In the genomic region with DNA sequence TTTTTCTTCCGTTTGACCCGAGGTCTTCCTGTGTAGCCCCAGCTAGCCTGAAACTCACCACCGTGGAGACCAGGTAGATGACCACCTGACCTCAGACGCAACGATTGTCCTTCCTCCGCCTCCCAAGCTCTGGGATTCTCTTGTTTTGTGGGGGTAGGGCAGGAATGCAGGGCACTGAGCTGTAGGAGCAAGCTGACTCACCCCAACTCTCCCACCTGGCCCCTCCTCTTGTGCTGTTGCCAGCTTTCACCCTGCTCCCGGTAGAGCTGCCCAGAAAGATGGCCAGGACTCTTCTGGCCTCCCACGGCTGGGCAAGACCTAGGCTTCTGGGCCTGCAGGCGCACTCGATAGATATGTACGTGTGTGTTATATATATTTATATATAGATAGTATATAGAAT, we compare ENCODE assay signal across 38 mouse cellular contexts. TPM values are rescaled to one million over a fixed set of nuclear protein-coding genes. Genes with fewer than 3 reads are reported as not detected.
DNase-seq lines count a peak whose midpoint lies in the region; ATAC-seq and TF ChIP-seq lines count a peak whose summit lies in the region.
"Had no signal": no experiment of that assay in that cellular context is flagged by ENCODE, and none has a peak within 500 bp of the region (broad histone marks: within the 10 kb centered on the region; RNA-seq: fewer than 3 reads in every experiment).

No protein-coding gene starts in this region.

- H3K79me2 ChIP-seq in heart, adult 2 months (replicated peaks; ENCODE audit: control insufficient read depth, insufficient read depth, low read length) = no peaks in the 10 kb centered on the region

- TF ChIP-seq POLR2A in heart, adult 2 months (IDR thresholded peaks at IDR 0.05; ENCODE audit: insufficient read depth, low read depth, low read length) = no peak

- no peak for TF ChIP-seq CTCF in heart, adult 2 months (IDR thresholded peaks at IDR 0.05)

- no peak for TF ChIP-seq EP300 in heart, adult 2 months (IDR thresholded peaks at IDR 0.05; ENCODE audit: insufficient read depth, low read depth, low read length)

- no peak overlapping the region for H3K4me3 ChIP-seq in heart, adult 2 months
- no peak overlapping the region for H3K4me3 ChIP-seq in heart, embryonic 11.5 days (ENCODE audit: low read depth, low read length)
- H3K4me3 ChIP-seq in embryonic facial prominence, embryonic 10.5 days = 0 out of 2 replicates have a peak overlapping the region, but pooled peaks have one; percentile 25
- H3K4me3 ChIP-seq: embryonic facial prominence, embryonic 15.5 days; forebrain, embryonic 13.5 days; heart, embryonic 15.5 days; hindbrain, embryonic 15.5 days; kidney, embryonic 15.5 days; layer of hippocampus, adult 2 months; limb, embryonic 15.5 days; liver, embryonic 13.5 days; megakaryocyte, embryonic 14.5 days had no signal

- ATAC-seq in heart, embryonic 11.5 days (replicated peaks; ENCODE audit: insufficient number of reproducible peaks, low FRiP score, low TSS enrichment) = no peak
- ATAC-seq: activated CD4-positive, CD25-positive, alpha-beta regulatory T cell, adult 4 months; forebrain, embryonic 13.5 days; inflammation-experienced regulatory T-cells, adult 6 months; lung, postnatal 0 days had no signal

- peaks cover 7% of the 10 kb centered on the region for H3K4me1 ChIP-seq in heart, adult 2 months (ENCODE audit: control insufficient read depth, insufficient read depth, low read length)
- H3K4me1 ChIP-seq in heart, embryonic 11.5 days (ENCODE audit: control insufficient read depth, insufficient read depth, low read length) = peaks cover 33% of the 10 kb centered on the region
- peaks cover 77% of the 10 kb centered on the region for H3K4me1 ChIP-seq in embryonic facial prominence, embryonic 10.5 days

- WGBS in heart, adult 2 months = 69% methylated on average over 11 of the region's 11 CpGs
- 66% methylated on average over 11 of the region's 11 CpGs for WGBS in heart, embryonic 11.5 days (ENCODE audit: insufficient replicate concordance)
- 54% methylated on average over 11 of the region's 11 CpGs for WGBS in embryonic facial prominence, embryonic 10.5 days

- no peaks in the 10 kb centered on the region for H3K36me3 ChIP-seq in heart, adult 2 months (ENCODE audit: control insufficient read depth, insufficient read depth, low read length)
- H3K36me3 ChIP-seq in heart, embryonic 11.5 days (ENCODE audit: control insufficient read depth, insufficient read depth, low read length) = no peaks in the 10 kb centered on the region
- H3K36me3 ChIP-seq in embryonic facial prominence, embryonic 10.5 days (replicated peaks) = no peaks in the 10 kb centered on the region
- H3K36me3 ChIP-seq: embryonic facial prominence, embryonic 15.5 days; heart, embryonic 15.5 days; hindbrain, embryonic 15.5 days; kidney, embryonic 15.5 days; limb, embryonic 15.5 days; liver, embryonic 13.5 days had no signal

- peak overlapping the region; percentile 82 for H3K27ac ChIP-seq in heart, adult 2 months
- no peak overlapping the region for H3K27ac ChIP-seq in heart, embryonic 11.5 days (ENCODE audit: low read depth, low read length)
- peak overlapping the region; percentile 85 for H3K27ac ChIP-seq in embryonic facial prominence, embryonic 10.5 days (replicated peaks)
- H3K27ac ChIP-seq: forebrain, embryonic 13.5 days; hindbrain, embryonic 15.5 days; layer of hippocampus, adult 2 months; limb, embryonic 15.5 days had no signal

- DNase-seq in cerebellum, adult 9-11 months = peak; percentile 42
- DNase-seq in cerebellum, postnatal 4 days (ENCODE audit: low spot score in 2 of 2) = no peak
- peak in 1 of 2 experiments; percentile 19 for DNase-seq in heart, adult 2 months
- DNase-seq in 3T3-L1 (ENCODE audit: low read depth, low spot score) = peak; percentile 84
- DNase-seq in embryonic facial prominence, embryonic 10.5 days (ENCODE audit: low spot score) = no peak
- DNase-seq in layer of hippocampus, adult 8-10 months (ENCODE audit: low spot score in 2 of 2) = no peak
- DNase-seq: adrenal gland, postnatal 14 days; B cell, adult 2 months; cerebellum, adult 8-10 months; gastrocnemius, postnatal 36 days; heart, postnatal 36 days; kidney, adult 11 months; kidney, postnatal 36 days; left cerebral cortex, postnatal 4 days; liver, embryonic 13.5 days; lung, adult 18-20 months; midbrain, embryonic 14.5 days; retina, postnatal 1 day; right cerebral cortex, postnatal 14 days; thymus, postnatal 4 days had no signal

- no peaks in the 10 kb centered on the region for H3K27me3 ChIP-seq in heart, adult 2 months (ENCODE audit: control insufficient read depth, insufficient read depth, low read length)
- peaks cover 14% of the 10 kb centered on the region for H3K27me3 ChIP-seq in heart, embryonic 11.5 days (ENCODE audit: control insufficient read depth, insufficient read depth, low read length)
- H3K27me3 ChIP-seq in embryonic facial prominence, embryonic 10.5 days (replicated peaks; ENCODE audit: low read depth, poor library complexity, severe bottlenecking) = peaks cover 33% of the 10 kb centered on the region
- H3K27me3 ChIP-seq: embryonic facial prominence, embryonic 15.5 days had no signal

- H3K9ac ChIP-seq in heart, adult 2 months (ENCODE audit: low read depth, low read length) = no peak overlapping the region
- H3K9ac ChIP-seq in heart, embryonic 11.5 days (ENCODE audit: low read depth, low read length) = no peak overlapping the region
- H3K9ac ChIP-seq: embryonic facial prominence, embryonic 15.5 days; forebrain, embryonic 13.5 days; heart, embryonic 15.5 days; hindbrain, embryonic 15.5 days; kidney, embryonic 15.5 days; limb, embryonic 15.5 days; liver, embryonic 13.5 days had no signal

- no peaks in the 10 kb centered on the region for H3K9me3 ChIP-seq in heart, embryonic 11.5 days (replicated peaks; ENCODE audit: control insufficient read depth, low read length)
- no peaks in the 10 kb centered on the region for H3K9me3 ChIP-seq in embryonic facial prominence, embryonic 10.5 days
- H3K9me3 ChIP-seq: embryonic facial prominence, embryonic 15.5 days; forebrain, embryonic 13.5 days; heart, embryonic 15.5 days; hindbrain, embryonic 15.5 days; kidney, embryonic 15.5 days; limb, embryonic 15.5 days; liver, embryonic 13.5 days; megakaryocyte, embryonic 14.5 days had no signal

- intact Hi-C loops in heart, adult 2 months (cut with DNase I) = no loop called here

- no peak overlapping the region for H3K4me2 ChIP-seq in heart, embryonic 11.5 days
- H3K4me2 ChIP-seq: embryonic facial prominence, embryonic 15.5 days; forebrain, embryonic 13.5 days; heart, embryonic 15.5 days; hindbrain, embryonic 15.5 days; kidney, embryonic 15.5 days; limb, embryonic 15.5 days; liver, embryonic 13.5 days had no signal

RNA-seq across cellular contexts. Expression of a gene that starts 7.2 kb away (rescaled TPM):
- 1 to 10 TPM; 1.1 to 1.3 TPM for total RNA-seq in heart, adult 2 months (2021)
- polyA plus RNA-seq in heart, adult 2 months (2012; rRNA removed) = 0.76 and 1.1 TPM in 2 replicates
- polyA plus RNA-seq in heart, embryonic 11.5 days (2014; fragmentation: Nextera tagmentation; extraction: Ambion mirVana) = 0.35 and 0.92 TPM in 2 replicates
- 0.76 and 1.2 TPM in 2 replicates for polyA plus RNA-seq in embryonic facial prominence, embryonic 10.5 days (2016; fragmentation: Nextera tagmentation; extraction: Ambion mirVana)
- total RNA-seq in layer of hippocampus, adult 8-10 months (2022) = 1 to 10 TPM; 4.8 to 8.5 (median 5.8) TPM
- total RNA-seq: common myeloid progenitor, adult 5-6 weeks; monocyte, adult 5-6 weeks had no signal
- polyA plus RNA-seq: activated CD4-positive, CD25-positive, alpha-beta regulatory T cell, adult 4 months; inflammation-experienced regulatory T-cells, adult 6 months had no signal

RNA-seq across cellular contexts. Expression of a gene that starts 8.0 kb away (rescaled TPM):
- 10 to 100 TPM; 42.5 to 50.3 TPM for total RNA-seq in heart, adult 2 months (2021)
- polyA plus RNA-seq in heart, adult 2 months (2012; rRNA removed) = 55.0 and 66.1 TPM in 2 replicates
- 1.1 and 1.2 TPM in 2 replicates for polyA plus RNA-seq in heart, embryonic 11.5 days (2014; fragmentation: Nextera tagmentation; extraction: Ambion mirVana)
- polyA plus RNA-seq in embryonic facial prominence, embryonic 10.5 days (2016; fragmentation: Nextera tagmentation; extraction: Ambion mirVana) = 5.0 and 5.7 TPM in 2 replicates
- 10 to 100 TPM; 57.2 to 76.1 (median 63.0) TPM for total RNA-seq in layer of hippocampus, adult 8-10 months (2022)
- total RNA-seq: common myeloid progenitor, adult 5-6 weeks; monocyte, adult 5-6 weeks had no signal
- polyA plus RNA-seq: activated CD4-positive, CD25-positive, alpha-beta regulatory T cell, adult 4 months had no signal

RNA-seq across cellular contexts. Expression of a gene that starts 19.3 kb away (rescaled TPM):
- total RNA-seq in heart, adult 2 months (2021) = 10 to 100 TPM; 10.8 to 11.2 TPM
- 19.2 and 22.3 TPM in 2 replicates for polyA plus RNA-seq in heart, adult 2 months (2012; rRNA removed)
- polyA plus RNA-seq in heart, embryonic 11.5 days (2014; fragmentation: Nextera tagmentation; extraction: Ambion mirVana) = 5.0 and 6.0 TPM in 2 replicates
- 5.5 and 6.1 TPM in 2 replicates for polyA plus RNA-seq in embryonic facial prominence, embryonic 10.5 days (2016; fragmentation: Nextera tagmentation; extraction: Ambion mirVana)
- total RNA-seq in layer of hippocampus, adult 8-10 months (2022) = 1 to 10 TPM; 1.1 to 2.5 (median 1.8) TPM

RNA-seq across cellular contexts. Expression of a gene that starts 59.9 kb away (rescaled TPM):
- not detected for total RNA-seq in heart, adult 2 months (2021)
- polyA plus RNA-seq in heart, adult 2 months (2012; rRNA removed) = not detected in 2 replicates
- polyA plus RNA-seq in heart, embryonic 11.5 days (2014; fragmentation: Nextera tagmentation; extraction: Ambion mirVana) = not detected in 2 replicates
- not detected in 2 replicates for polyA plus RNA-seq in embryonic facial prominence, embryonic 10.5 days (2016; fragmentation: Nextera tagmentation; extraction: Ambion mirVana)
- 1 to 10 TPM in 3 of 4 experiments, under 1 TPM in 1; 0.57 to 3.9 (median 1.4) TPM for total RNA-seq in layer of hippocampus, adult 8-10 months (2022)
- total RNA-seq: adrenal gland, postnatal 14 days; common myeloid progenitor, adult 5-6 weeks; gastrocnemius, postnatal 36 days; heart, adult 8-10 months; heart, postnatal 36 days; monocyte, adult 5-6 weeks had no signal
- polyA plus RNA-seq: activated CD4-positive, CD25-positive, alpha-beta regulatory T cell, adult 4 months; embryonic facial prominence, embryonic 15.5 days; heart, embryonic 15.5 days; hindbrain, embryonic 15.5 days; inflammation-experienced regulatory T-cells, adult 6 months; kidney, embryonic 15.5 days; limb, embryonic 15.5 days; liver, embryonic 13.5 days; lung, postnatal 0 days; small intestine, adult 2 months; stomach, embryonic 14.5 days; thymus, postnatal 0 days had no signal

Comparison
In these comparisons a context has a peak if more than half of its experiments do, and no peak if none do; other contexts are left out.
1. DNase-seq: peak in cerebellum, adult 9-11 months (single experiment) and 3T3-L1 (single experiment); none in cerebellum, postnatal 4 days (0 of 2), embryonic facial prominence, embryonic 10.5 days (single experiment) and layer of hippocampus, adult 8-10 months (0 of 2).